Mouse (Mus musculus) forebrain, embryonic 12.5 days (tissue): ENCODE measurements around the gene Foxi3. TPM values are rescaled to one million over a fixed set of nuclear protein-coding genes. Genes with fewer than 3 reads are reported as not detected.

Experiments used
- ATAC-seq: fragments of 200-750 bp; cut with Nextera tagmentation; 2 replicates; pipeline ENCODE4 v1.8.0; 2017; ENCODE audit warnings: moderate TSS enrichment; ENCODE audit not compliant: low FRiP score
- H3K27ac ChIP-seq: fragments of 300-500 bp; sonication (generic); 2 replicates; pipeline ENCODE4 v1.5.1; 2016; ENCODE audit warnings: mild to moderate bottlenecking
- H3K27me3 ChIP-seq: fragments of 300-500 bp; sonication (generic); 2 replicates; pipeline ENCODE4 v1.6.1; 2016; ENCODE audit warnings: mild to moderate bottlenecking
- H3K36me3 ChIP-seq: fragments of 300-500 bp; sonication (generic); replicated peaks from 2 replicates; pipeline ENCODE4 v1.6.1; 2016; ENCODE audit warnings: mild to moderate bottlenecking
- H3K4me1 ChIP-seq: fragments of 300-500 bp; sonication (generic); 2 replicates; pipeline ENCODE4 v1.6.1; 2016
- H3K4me2 ChIP-seq: fragments of 300-500 bp; sonication (generic); 2 replicates; pipeline ENCODE4 v1.6.1; 2016; ENCODE audit warnings: mild to moderate bottlenecking, moderate library complexity
- H3K4me3 ChIP-seq: fragments of 300-500 bp; sonication (generic); replicated peaks from 2 replicates; pipeline ENCODE4 v1.5.1; 2016; ENCODE audit warnings: mild to moderate bottlenecking
- H3K9ac ChIP-seq: fragments of 300-500 bp; sonication (generic); 2 replicates; pipeline ENCODE4 v1.6.1; 2016; ENCODE audit warnings: mild to moderate bottlenecking
- H3K9me3 ChIP-seq: fragments of 300-500 bp; sonication (generic); 2 replicates; pipeline ENCODE4 v1.6.1; 2016
- WGBS: fragments of 180-500 bp; shearing (Covaris S2); methylation state at CpG from one replicate; pipeline ENCODE4 v1.1.7; 2016; 5-methylcytosine and 5-hydroxymethylcytosine counted together
- polyA plus RNA-seq: library from polyadenylated mRNA; unstranded; fragments of >200 nt; fragmentation: Nextera tagmentation; extraction: Ambion mirVana; gene quantifications from 2 replicates; pipeline ENCODE4 v1.2.1, GENCODE M21; 2016

Gene Foxi3
- 0.20 TPM in 1 of 2 replicates, not detected in the other for polyA plus RNA-seq

DNA sequence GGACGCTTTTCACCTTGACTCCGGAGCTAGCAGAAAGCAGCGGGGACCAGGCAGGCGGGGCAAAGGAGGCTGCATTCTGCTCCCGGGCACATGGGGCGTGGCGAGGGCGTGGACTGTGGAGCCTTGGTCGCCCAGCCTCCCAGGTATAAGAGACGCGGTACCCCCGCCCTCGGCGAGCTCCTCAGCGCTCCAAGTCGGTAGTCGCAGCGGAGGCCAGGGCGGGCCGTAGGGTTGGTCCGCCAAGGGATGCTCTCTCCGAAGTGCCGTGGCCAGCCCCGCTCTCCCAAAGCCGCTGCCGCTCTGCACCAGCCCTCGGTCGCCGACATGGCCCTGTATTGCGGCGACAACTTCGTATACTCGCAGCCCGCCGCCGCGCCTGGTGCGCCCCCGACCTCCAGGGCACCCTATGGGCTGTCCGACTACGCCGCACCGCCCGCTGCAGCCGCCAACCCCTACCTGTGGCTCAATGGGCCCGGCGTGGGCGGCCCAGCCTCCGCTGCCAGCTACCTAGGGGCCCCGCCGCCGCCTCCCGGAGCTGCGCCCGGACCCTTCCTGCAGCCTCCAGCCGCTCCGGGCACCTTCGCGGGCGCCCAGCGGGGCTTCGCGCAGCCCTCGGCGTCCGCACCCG is at the start of gene Foxi3:
Gene Foxi3, plus strand, starts transcription at position 247 of the 628 bp plus-strand sequence.
- H3K4me1 ChIP-seq = peaks cover 12% of the 10 kb centered on the region
- under 1% methylated on average over 66 of the region's 67 CpGs for WGBS
- peak within 1 kb of the TSS; percentile 98 for H3K4me2 ChIP-seq
- no peaks in the 10 kb centered on the region for H3K9me3 ChIP-seq
- peaks cover 77% of the 10 kb centered on the region for H3K27me3 ChIP-seq
- ATAC-seq = peak; percentile 69
- no peak within 1 kb of the TSS for H3K27ac ChIP-seq
- peak within 1 kb of the TSS; percentile 38; the same call in 1 of the 2 replicates for H3K9ac ChIP-seq
- H3K36me3 ChIP-seq = no peaks in the 10 kb centered on the region
- peak within 1 kb of the TSS; percentile 52 for H3K4me3 ChIP-seq

DNA sequence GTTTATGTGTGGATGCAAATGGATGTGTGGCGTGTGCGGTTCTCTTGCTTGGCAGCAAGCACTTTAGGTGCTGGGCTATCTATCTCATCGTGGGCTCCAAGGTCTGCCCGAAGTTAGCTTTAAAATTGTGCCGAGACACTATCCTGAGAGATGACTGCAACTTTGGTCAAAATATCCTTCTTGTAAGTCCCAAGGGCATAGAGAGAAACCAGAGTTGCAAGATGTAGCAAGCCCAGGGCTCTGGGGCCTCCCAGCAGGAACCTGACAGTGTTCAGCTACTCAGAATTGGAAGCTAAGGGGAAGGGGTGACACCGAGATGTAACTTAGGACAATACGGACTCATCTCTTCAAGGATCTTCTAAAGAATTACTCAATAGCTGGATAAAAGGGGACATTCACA is 46.8 kb upstream of the Foxi3 start:
- Histone ChIP-seq H3K4me3 (no peak overlapping the region), H3K4me1 (no peaks in the 10 kb centered on the region), H3K4me2 (no peak overlapping the region), H3K27me3 (peaks cover 12% of the 10 kb centered on the region), H3K9me3 (no peaks in the 10 kb centered on the region), H3K27ac (no peak overlapping the region), H3K36me3 (peaks cover 17% of the 10 kb centered on the region), H3K9ac (no peak overlapping the region)
- WGBS = 91% methylated on average over 7 of the region's 7 CpGs
- ATAC-seq = no peak

DNA sequence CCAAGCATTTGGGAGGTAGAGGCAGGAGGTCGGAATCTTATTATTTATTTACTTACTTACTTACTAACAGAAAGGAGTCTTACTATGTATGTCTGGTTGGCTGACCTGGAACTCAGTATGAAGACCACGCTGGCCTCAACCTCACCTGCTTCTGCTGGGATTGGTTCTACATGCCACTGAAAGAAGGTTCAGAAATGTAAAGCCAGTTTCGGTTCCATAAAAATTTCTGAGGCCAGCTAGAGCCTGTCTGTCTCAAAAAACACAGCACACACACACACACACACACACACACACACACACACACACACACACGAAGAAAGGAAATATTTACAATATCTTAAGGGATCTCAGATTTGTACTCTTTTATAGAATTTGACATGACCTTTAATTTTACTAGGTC is 46.0 kb upstream of the Foxi3 start:
- WGBS = 78% methylated on average over 4 of the region's 4 CpGs
- H3K27me3 ChIP-seq = peaks cover 12% of the 10 kb centered on the region
- peaks cover 14% of the 10 kb centered on the region for H3K36me3 ChIP-seq
- H3K4me2 ChIP-seq = no peak overlapping the region
- no peaks in the 10 kb centered on the region for H3K9me3 ChIP-seq
- no peak overlapping the region for H3K4me3 ChIP-seq
- no peak for ATAC-seq
- H3K4me1 ChIP-seq = no peaks in the 10 kb centered on the region
- no peak overlapping the region for H3K27ac ChIP-seq
- no peak overlapping the region for H3K9ac ChIP-seq

DNA sequence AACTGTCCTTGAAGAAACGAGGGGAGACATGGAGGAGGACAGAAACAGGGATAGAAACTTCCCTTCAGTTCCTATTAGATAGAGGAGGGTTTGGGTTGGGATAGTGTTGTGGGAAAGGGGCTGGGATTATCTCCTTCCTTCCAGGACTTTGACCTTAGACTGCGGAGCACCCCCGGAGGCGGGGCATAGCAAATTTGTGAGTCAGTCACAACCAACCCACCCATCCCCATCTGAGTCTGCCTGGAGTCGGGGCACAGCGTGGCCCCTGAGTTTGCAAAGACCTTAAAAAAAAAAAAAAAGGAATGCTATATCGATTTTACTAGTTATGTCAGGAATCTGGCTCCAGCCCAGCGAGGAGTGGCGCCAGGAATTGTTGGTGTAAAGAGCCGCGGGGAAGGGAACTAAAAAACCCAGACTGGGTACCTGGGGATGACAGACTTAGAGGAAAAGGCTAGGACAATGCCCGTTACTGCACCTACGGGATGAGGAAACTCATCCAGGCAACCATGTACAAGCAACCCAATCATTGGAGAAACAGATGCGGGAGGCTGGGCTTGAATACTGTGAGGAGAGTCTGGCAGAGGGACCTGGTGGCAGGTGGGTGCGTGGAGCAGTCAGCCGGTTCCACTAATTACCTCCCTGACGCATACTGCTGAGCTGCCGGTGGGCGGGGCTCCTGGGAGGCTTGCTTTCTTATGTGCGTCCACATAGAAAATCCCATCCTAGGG is 44.5 kb upstream of the Foxi3 start:
- Histone ChIP-seq H3K27ac (no peak overlapping the region), H3K9me3 (no peaks in the 10 kb centered on the region), H3K4me2 (peak overlapping the region; percentile 37), H3K4me1 (no peaks in the 10 kb centered on the region), H3K36me3 (0 out of 2 replicates have a peak, but pooled peaks cover under 1% of the 10 kb centered on the region), H3K27me3 (peaks cover 12% of the 10 kb centered on the region), H3K4me3 (peak overlapping the region; percentile 13; the same call in 1 of the 2 replicates), H3K9ac (no peak overlapping the region)
- peak; percentile 39; the same call in 1 of the 2 replicates for ATAC-seq
- WGBS = 9% methylated on average over 20 of the region's 20 CpGs

DNA sequence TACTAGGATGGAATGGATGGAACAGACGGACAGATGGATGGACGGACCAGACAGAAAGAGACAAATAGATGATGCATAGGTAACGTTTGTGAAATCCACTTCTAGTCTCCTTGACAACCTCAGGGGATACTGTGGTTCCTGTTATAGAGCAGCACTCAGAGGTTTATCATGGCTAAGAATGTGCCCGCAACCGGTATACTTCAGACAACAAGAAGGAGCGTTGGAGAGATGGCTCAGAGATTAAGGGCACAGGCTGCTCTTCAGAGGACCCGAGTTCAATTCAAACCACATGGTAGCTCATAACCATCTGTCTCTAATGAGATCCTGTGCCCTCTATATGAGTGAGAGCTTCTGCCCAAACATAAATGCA is 44.0 kb upstream of the Foxi3 start:
- Histone ChIP-seq H3K9ac (no peak overlapping the region), H3K27ac (no peak overlapping the region), H3K36me3 (no peaks in the 10 kb centered on the region), H3K4me2 (peak overlapping the region; percentile 37; the same call in 1 of the 2 replicates), H3K27me3 (peaks cover 12% of the 10 kb centered on the region), H3K4me3 (no peak overlapping the region), H3K4me1 (no peaks in the 10 kb centered on the region), H3K9me3 (no peaks in the 10 kb centered on the region)
- ATAC-seq = no peak
- WGBS = 67% methylated on average over 7 of the region's 7 CpGs

DNA sequence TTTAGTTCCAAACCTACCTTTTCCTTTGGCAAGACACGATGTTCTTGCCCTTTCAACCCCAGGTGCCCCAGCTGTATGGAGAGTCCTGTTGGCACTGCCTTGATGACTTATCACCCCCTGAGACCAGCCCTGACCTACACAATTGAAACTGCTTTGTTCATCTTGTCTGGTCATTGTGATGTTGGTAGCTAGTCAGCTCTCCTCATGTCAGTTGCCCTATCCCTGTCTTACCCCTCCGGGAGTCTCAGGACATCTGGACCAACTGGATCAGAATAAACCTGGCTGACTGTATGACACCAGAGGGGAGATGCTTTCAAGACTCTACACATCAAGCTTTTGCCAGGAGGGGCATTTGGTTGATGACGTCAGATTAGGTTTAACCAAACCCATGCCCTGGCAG is 37.5 kb upstream of the Foxi3 start, which contains the start of gene Tex37:
Gene Tex37, minus strand, starts transcription at position 101 of the 400 bp plus-strand sequence.
- H3K4me2 ChIP-seq = no peak within 1 kb of the TSS
- WGBS = 85% methylated on average over 3 of the region's 3 CpGs
- peaks cover 10% of the 10 kb centered on the region for H3K4me1 ChIP-seq
- no peak within 1 kb of the TSS for H3K27ac ChIP-seq
- H3K27me3 ChIP-seq = no peaks in the 10 kb centered on the region
- no peak for ATAC-seq
- no peaks in the 10 kb centered on the region for H3K36me3 ChIP-seq
- no peak within 1 kb of the TSS for H3K4me3 ChIP-seq
- H3K9me3 ChIP-seq = no peaks in the 10 kb centered on the region
- H3K9ac ChIP-seq = no peak within 1 kb of the TSS

DNA sequence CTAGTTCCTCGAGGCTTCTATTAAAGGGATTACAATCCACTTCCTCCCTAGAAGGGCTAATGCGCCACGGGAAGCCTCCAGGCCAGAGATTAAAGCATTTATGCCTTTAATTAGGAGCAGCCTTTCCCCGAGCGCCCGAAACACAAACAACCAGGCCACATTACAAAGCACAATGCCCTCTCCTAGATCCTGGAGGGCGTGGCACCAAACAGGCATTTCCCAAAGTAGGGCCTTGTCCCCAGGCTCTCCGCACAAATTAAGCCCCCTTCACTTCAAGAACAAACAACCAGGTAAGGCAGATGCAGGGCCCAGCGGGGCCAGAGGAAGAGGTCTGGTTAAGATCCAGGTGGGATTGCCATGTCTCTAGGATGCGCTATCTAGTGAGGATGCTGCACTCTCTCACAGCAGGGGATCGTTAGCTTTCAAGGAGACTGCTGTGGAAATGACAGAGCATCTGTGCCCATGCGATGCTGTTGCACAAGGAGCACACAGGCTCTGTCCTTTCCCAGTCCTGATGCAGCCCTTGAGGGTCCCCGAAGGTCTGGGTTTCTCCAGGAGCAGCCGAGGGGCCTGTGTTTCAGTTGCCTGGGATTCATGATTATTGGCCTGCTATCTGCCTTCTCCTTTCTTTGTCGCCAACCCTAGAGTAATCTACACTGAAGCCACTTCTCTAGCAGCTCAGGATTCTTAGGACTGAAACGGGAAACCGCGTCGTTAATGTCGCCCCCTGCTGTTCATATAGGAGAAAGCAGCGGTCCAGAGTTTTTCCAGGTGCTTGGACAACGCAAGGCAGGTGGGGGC is 34.9 kb upstream of the Foxi3 start:
- WGBS = 1% methylated on average over 22 of the region's 22 CpGs
- H3K4me1 ChIP-seq = peaks cover 10% of the 10 kb centered on the region
- peak overlapping the region; percentile 70 for H3K27ac ChIP-seq

DNA sequence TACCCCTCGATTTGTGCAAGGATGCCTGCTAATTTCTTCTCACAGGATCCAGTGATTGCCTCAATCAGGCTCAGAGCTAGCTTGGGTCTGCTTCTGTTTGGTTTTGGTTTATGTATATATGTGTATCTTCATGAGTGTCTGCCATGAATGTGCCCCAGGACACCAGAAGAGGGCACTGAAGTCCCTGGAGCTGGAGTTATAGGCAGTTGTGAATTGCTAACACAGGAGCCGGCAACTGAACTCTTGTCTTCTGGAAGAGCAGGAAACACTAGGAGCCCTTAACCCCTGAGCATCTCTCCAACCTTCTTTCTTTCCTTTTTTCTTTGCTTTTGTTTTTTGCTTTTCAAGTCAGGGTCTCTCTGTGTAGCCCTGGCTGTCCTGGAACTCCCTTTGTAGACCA is 24.5 kb upstream of the Foxi3 start:
- WGBS = 85% methylated on average over 2 of the region's 2 CpGs
- no peak for ATAC-seq
- no peaks in the 10 kb centered on the region for H3K9me3 ChIP-seq
- H3K27me3 ChIP-seq = no peaks in the 10 kb centered on the region
- no peak overlapping the region for H3K4me2 ChIP-seq
- no peaks in the 10 kb centered on the region for H3K4me1 ChIP-seq
- H3K36me3 ChIP-seq = no peaks in the 10 kb centered on the region
- H3K9ac ChIP-seq = no peak overlapping the region
- no peak overlapping the region for H3K4me3 ChIP-seq
- no peak overlapping the region for H3K27ac ChIP-seq

More for the DNA sequence above, 34.9 kb upstream of the Foxi3 start:
- peak overlapping the region; percentile 55 for H3K4me2 ChIP-seq
- H3K9me3 ChIP-seq = no peaks in the 10 kb centered on the region
- no peaks in the 10 kb centered on the region for H3K27me3 ChIP-seq
- H3K36me3 ChIP-seq = no peaks in the 10 kb centered on the region
- H3K4me3 ChIP-seq = peak overlapping the region; percentile 27
- peak overlapping the region; percentile 53 for H3K9ac ChIP-seq
- peak; percentile 74 for ATAC-seq

DNA sequence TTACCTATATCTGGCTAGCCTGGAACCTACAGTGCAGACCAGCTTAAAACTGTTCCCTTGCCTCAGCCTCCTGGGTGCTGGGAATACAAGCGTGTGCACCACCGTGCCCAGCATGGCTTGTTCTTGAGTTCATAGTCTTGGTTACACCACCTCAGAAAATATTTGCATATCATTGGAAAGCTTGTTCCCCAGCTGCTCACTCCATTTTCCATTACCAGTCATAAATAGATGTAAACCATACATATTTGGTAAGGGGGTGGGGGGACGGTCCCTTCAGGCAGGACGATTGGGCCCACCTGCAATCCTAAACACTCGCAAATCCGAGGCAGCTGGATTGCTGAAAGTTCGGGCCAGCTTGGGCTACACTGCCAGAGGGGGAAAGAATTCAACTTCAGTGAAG is 3.1 kb upstream of the Foxi3 start:
- Histone ChIP-seq H3K4me2 (no peak overlapping the region), H3K27me3 (peaks cover 60% of the 10 kb centered on the region), H3K36me3 (no peaks in the 10 kb centered on the region), H3K9ac (no peak overlapping the region), H3K9me3 (no peaks in the 10 kb centered on the region), H3K4me3 (no peak overlapping the region), H3K4me1 (peaks cover 12% of the 10 kb centered on the region), H3K27ac (no peak overlapping the region)
- WGBS = 82% methylated on average over 7 of the region's 7 CpGs
- ATAC-seq = no peak

DNA sequence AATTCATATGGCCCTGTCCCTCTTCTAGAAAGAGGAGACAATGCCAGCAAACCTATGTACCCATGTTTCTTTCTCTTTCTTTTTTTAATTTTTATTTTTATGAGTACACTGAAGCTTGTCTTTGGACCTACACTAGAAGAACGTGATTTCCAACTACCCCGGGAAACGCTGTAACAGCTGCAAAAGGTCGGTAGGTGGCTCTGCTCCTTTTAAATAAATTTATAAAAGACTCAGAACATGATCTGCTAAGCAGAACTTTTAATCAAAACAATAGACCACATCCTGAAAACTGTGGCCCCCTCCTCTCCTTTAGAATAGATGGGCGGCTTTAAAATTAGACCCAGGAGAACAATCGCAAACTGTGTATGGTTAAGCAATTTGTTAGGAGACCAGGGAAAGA is 2.3 kb upstream of the Foxi3 start:
- Histone ChIP-seq H3K36me3 (no peaks in the 10 kb centered on the region), H3K4me1 (peaks cover 12% of the 10 kb centered on the region), H3K27me3 (peaks cover 67% of the 10 kb centered on the region), H3K9ac (no peak overlapping the region), H3K9me3 (no peaks in the 10 kb centered on the region), H3K4me3 (no peak overlapping the region), H3K4me2 (no peak overlapping the region), H3K27ac (no peak overlapping the region)
- ATAC-seq = no peak
- 6% methylated on average over 6 of the region's 6 CpGs for WGBS

DNA sequence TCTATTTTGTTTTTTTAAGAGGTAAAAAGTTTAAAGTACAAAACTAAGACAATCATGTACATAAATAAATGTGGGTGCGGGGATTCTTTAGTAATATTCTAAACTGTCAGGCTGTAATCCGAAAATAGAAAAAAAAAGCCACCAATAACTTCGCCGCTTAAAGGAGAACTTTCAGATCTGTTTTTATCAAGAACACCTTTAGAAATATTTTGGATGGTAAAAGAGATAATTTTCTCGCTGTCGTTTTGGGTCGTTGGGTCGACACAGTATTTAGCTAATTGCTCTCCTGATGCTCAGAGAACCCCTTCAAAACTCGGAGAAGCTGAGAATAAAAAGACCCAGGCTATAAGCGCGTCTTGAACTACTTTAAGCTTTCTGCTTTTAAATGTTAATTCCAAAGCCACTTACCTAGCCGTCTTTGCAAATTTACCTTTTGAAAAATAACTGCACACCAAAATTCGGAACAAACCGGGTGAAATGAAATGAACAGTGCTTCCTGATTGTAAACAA is 985 bp upstream of the Foxi3 start:
- Histone ChIP-seq H3K27ac (no peak overlapping the region), H3K9me3 (no peaks in the 10 kb centered on the region), H3K4me2 (no peak overlapping the region), H3K27me3 (peaks cover 77% of the 10 kb centered on the region), H3K4me1 (peaks cover 12% of the 10 kb centered on the region), H3K4me3 (no peak overlapping the region), H3K9ac (no peak overlapping the region), H3K36me3 (no peaks in the 10 kb centered on the region)
- 4% methylated on average over 14 of the region's 14 CpGs for WGBS
- no peak for ATAC-seq

DNA sequence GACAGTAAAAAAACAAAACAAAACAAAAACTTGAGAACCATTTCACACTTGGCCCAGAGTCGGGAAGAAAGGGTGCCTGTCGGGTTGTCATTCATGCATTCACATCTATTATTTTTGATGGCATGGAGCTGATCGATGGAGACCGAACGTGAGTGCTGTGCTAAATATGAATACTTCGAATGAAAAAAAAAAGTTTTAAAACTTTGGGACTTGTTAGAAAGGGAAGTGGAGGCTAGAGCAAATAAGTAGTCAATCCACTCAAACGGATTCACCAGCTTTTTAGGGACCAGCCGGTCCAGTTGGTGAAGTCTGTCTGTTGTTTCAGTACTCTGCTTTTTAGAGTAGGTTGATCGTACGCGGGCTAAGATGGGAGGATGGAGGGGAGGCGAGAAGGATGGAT is 490 bp upstream of the Foxi3 start:
- under 1% methylated on average over 12 of the region's 12 CpGs for WGBS
- peak overlapping the region; percentile 98 for H3K4me2 ChIP-seq
- H3K27ac ChIP-seq = no peak overlapping the region
- H3K36me3 ChIP-seq = no peaks in the 10 kb centered on the region
- ATAC-seq = peak; percentile 9; the same call in 1 of the 2 replicates
- no peaks in the 10 kb centered on the region for H3K9me3 ChIP-seq
- H3K27me3 ChIP-seq = peaks cover 79% of the 10 kb centered on the region
- H3K4me3 ChIP-seq = peak overlapping the region; percentile 52
- 0 out of 2 replicates have a peak overlapping the region, but pooled peaks have one; percentile 1 for H3K9ac ChIP-seq
- peaks cover 12% of the 10 kb centered on the region for H3K4me1 ChIP-seq
